Mouse (Mus musculus) small intestine, adult 2 months (tissue): ENCODE measurements at regions not wholly inside any gene's neighbourhood (a gene's known extent, or its start where the extent isn't known, plus 50 kb on each side); places are given as distances from the start of the nearest gene placed in this dataset.

Experiments used
- H3K27ac ChIP-seq: fragments of 200-500 bp; 2 replicates; pipeline ENCODE4 v1.5.1; 2012; ENCODE audit warnings: low read depth, low read length, control low read depth, inconsistent platforms; ENCODE audit not compliant: insufficient read depth
- H3K27me3 ChIP-seq: fragments of 200-500 bp; 2 replicates; pipeline ENCODE4 v1.6.1; 2012; ENCODE audit warnings: mild to moderate bottlenecking, moderate library complexity, low read length, inconsistent platforms; ENCODE audit not compliant: control insufficient read depth, insufficient read depth
- H3K36me3 ChIP-seq: fragments of 200-500 bp; 2 replicates; pipeline ENCODE4 v1.6.1; 2012; ENCODE audit warnings: mild to moderate bottlenecking, low read length, control low read depth, inconsistent platforms; ENCODE audit not compliant: control insufficient read depth, insufficient read depth
- H3K4me1 ChIP-seq: fragments of 200-500 bp; 2 replicates; pipeline ENCODE4 v1.6.1; 2012; ENCODE audit warnings: low read length, inconsistent platforms, mixed read lengths; ENCODE audit not compliant: control insufficient read depth, insufficient read depth, insufficient read length
- H3K4me3 ChIP-seq: fragments of 200-500 bp; 2 replicates; pipeline ENCODE4 v1.5.1; 2012; ENCODE audit warnings: low read depth, mild to moderate bottlenecking, control low read depth, inconsistent platforms, low read length, moderate library complexity
- CTCF ChIP-seq: fragments of 200-500 bp; IDR thresholded peaks from 2 replicates; pipeline ENCODE4 v1.5.1; 2012; ENCODE audit warnings: low read depth, mild to moderate bottlenecking, control low read depth, inconsistent platforms, low read length, moderate library complexity, mixed read lengths; ENCODE audit not compliant: insufficient replicate concordance, insufficient read length; ENCODE audit errors: extremely low read depth
- POLR2A ChIP-seq: fragments of 200-500 bp; IDR thresholded peaks from 2 replicates; pipeline ENCODE4 v1.6.1; 2012; ENCODE audit warnings: low read depth, mild to moderate bottlenecking, control low read depth, inconsistent platforms, low read length, moderate library complexity
- WGBS: fragments of 180-500 bp; shearing (Covaris S2); methylation state at CpG from one replicate; pipeline ENCODE4 v1.1.7; 2018; 5-methylcytosine and 5-hydroxymethylcytosine counted together

DNA sequence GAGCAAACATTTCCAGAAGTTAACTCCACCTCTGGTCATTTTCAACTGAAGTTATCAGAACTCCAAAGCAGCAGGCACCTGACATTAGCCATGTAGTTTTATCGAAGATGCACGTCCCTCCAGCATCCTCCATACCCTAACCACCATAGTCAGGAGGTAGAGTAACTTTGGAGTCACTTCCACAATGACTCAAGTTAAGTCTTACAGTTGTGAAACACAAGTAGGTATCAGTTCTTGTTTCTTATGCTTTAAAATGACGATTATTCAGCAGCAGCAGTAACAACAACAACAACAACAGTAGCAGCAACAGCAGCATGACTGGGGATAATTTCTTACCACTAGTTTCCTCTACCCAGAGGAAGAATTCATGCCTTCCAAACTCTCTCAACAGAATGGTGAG is 51.3 kb upstream of the Tank start:
- H3K4me1 ChIP-seq: peaks cover 2% of the 10 kb centered on the region; the same call in 1 of the 2 replicates

GRCm38 (mm10) chr2:61524060-61524734 is 54.2 kb upstream of the Tank start:
- Histone ChIP-seq H3K27me3 (no peaks in the 10 kb centered on the region), H3K4me3 (no peak overlapping the region), H3K4me1 (peaks cover 2% of the 10 kb centered on the region; the same call in 1 of the 2 replicates), H3K36me3 (no peaks in the 10 kb centered on the region), H3K27ac (no peak overlapping the region)
- TF ChIP-seq CTCF: no peak
- TF ChIP-seq POLR2A: no peak
- 48% methylated on average over 6 of the region's 6 CpGs for WGBS

More for the DNA sequence above, 51.3 kb upstream of the Tank start:
- 78% methylated on average over 3 of the region's 3 CpGs for WGBS
- H3K27ac ChIP-seq: no peak overlapping the region
- no peaks in the 10 kb centered on the region for H3K27me3 ChIP-seq
- H3K4me3 ChIP-seq: no peak overlapping the region
- TF ChIP-seq CTCF (no peak), POLR2A (no peak)
- H3K36me3 ChIP-seq: no peaks in the 10 kb centered on the region

GRCm38 (mm10) chr2:61514445-61515123 is 63.8 kb upstream of the Tank start:
- WGBS: 81% methylated on average over 6 of the region's 6 CpGs
- Histone ChIP-seq H3K27ac (no peak overlapping the region), H3K4me1 (no peaks in the 10 kb centered on the region), H3K4me3 (no peak overlapping the region), H3K36me3 (no peaks in the 10 kb centered on the region), H3K27me3 (no peaks in the 10 kb centered on the region)
- TF ChIP-seq CTCF: no peak
- no peak for TF ChIP-seq POLR2A

- 66% methylated on average over 12 of the region's 12 CpGs for WGBS
- Histone ChIP-seq H3K27me3 (no peaks in the 10 kb centered on the region), H3K4me1 (no peaks in the 10 kb centered on the region), H3K36me3 (no peaks in the 10 kb centered on the region), H3K27ac (no peak overlapping the region), H3K4me3 (no peak overlapping the region)
- TF ChIP-seq CTCF (no peak), POLR2A (no peak)
These were observed 64.5 kb upstream of the Tank start for GRCm38 (mm10) chr2:61513787-61514444.

GRCm38 (mm10) chr2:61503594-61503993 is 74.8 kb upstream of the Tank start:
- Histone ChIP-seq H3K27me3 (no peaks in the 10 kb centered on the region), H3K4me1 (no peaks in the 10 kb centered on the region), H3K4me3 (no peak overlapping the region), H3K27ac (no peak overlapping the region), H3K36me3 (no peaks in the 10 kb centered on the region)
- TF ChIP-seq CTCF: no peak
- TF ChIP-seq POLR2A: no peak
- WGBS: 85% methylated on average over 4 of the region's 4 CpGs

- TF ChIP-seq POLR2A: no peak
- peak; percentile 14; the same call in 1 of the 2 replicates for TF ChIP-seq CTCF
- H3K4me3 ChIP-seq: no peak overlapping the region
- no peaks in the 10 kb centered on the region for H3K27me3 ChIP-seq
- WGBS: 92% methylated on average over 5 of the region's 5 CpGs
- no peak overlapping the region for H3K27ac ChIP-seq
- no peaks in the 10 kb centered on the region for H3K4me1 ChIP-seq
- no peaks in the 10 kb centered on the region for H3K36me3 ChIP-seq
These were observed 76.5 kb upstream of the Tank start for GRCm38 (mm10) chr2:61501922-61502321.

- H3K27ac ChIP-seq: no peak overlapping the region
- no peaks in the 10 kb centered on the region for H3K36me3 ChIP-seq
- H3K4me1 ChIP-seq: peaks cover under 1% of the 10 kb centered on the region; the same call in 1 of the 2 replicates
- TF ChIP-seq POLR2A (no peak), CTCF (no peak)
- 59% methylated on average over 1 of the region's 1 CpGs for WGBS
- H3K27me3 ChIP-seq: no peaks in the 10 kb centered on the region
- H3K4me3 ChIP-seq: no peak overlapping the region
These were observed 79.1 kb upstream of the Tank start for GRCm38 (mm10) chr2:61499266-61499665.

DNA sequence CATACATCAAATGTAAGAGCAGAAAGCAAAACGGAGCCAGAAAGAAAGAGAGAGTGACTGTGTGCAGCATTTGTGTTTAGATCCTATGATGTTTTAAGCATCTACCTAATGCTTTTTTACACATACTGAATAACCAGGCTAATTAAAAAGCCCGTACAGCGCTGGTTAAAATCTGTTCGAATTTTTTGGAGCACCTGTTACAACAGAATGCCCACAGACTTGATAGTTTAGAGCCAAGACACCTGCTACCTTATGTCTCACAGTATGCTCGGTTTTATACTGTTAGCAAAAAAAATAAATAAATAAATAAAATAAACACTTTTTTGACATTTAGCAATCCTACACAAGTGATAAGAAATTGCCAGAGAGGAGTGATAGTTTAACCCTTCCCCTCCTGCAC is 80.5 kb upstream of the Tank start:
- WGBS: 54% methylated on average over 5 of the region's 5 CpGs
- H3K4me1 ChIP-seq: peaks cover 2% of the 10 kb centered on the region; the same call in 1 of the 2 replicates
- TF ChIP-seq POLR2A: no peak
- no peak for TF ChIP-seq CTCF

More for the DNA sequence above, 80.5 kb upstream of the Tank start:
- Histone ChIP-seq H3K27me3 (no peaks in the 10 kb centered on the region), H3K27ac (no peak overlapping the region), H3K4me3 (no peak overlapping the region), H3K36me3 (no peaks in the 10 kb centered on the region)
